Mouse (Mus musculus): ENCODE data around the gene Lman1l. TPM values are rescaled to one million over a fixed set of nuclear protein-coding genes. Genes with fewer than 3 reads are reported as not detected.

The Lman1l gene
- total RNA-seq, 2 experiments from 2014 or later: not detected

DNA sequence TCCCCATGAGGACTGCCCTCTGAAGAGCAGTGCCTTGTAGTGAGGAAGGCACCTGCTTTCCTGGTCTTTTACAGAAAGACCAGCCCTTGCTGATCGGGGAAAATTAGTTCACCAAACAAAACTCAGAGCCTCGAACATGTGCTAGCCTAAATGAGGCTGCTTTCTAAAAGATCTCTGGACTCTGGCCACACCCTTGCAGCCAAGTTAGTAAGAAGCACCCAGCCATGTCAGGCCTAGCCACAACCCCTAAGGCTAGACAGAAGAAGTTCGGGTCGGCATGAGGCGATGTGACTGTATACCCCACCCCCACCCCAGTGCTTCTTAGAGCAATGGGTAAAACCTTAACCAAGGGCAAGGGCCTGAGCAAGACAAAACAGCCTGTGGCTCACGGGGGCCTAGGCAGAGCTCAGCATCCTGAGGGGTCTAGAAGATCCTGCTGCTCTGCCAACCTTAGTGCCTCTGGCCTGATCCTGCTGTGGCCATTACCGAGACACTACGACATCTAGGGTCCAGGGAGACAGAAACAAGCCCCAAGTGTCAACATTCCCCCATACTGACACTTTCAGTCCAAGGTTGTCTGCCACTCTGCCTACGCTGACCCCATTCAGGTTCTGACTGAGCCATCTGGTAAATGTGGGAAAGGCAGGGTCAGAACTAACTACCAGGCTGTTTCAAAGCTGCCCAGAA is 22.7 kb upstream of the Lman1l start:
- no peak for TF ChIP-seq CTCF (conservative IDR thresholded peaks at IDR 0.05)
- DNase-seq (ENCODE audit: low spot score in 2 of 2): no peak
- Histone ChIP-seq H3K27ac (peak overlapping the region; percentile 32; the same call in 1 of the 2 replicates), H3K4me3 (peak overlapping the region; percentile 80; the same call in 1 of the 2 replicates)

- 0 out of 2 replicates have a peak overlapping the region, but pooled peaks have one; percentile 49 for H3K27ac ChIP-seq
- no peak overlapping the region for H3K4me3 ChIP-seq
- TF ChIP-seq CTCF (conservative IDR thresholded peaks at IDR 0.05): no peak
- DNase-seq (ENCODE audit: low spot score in 2 of 2): no peak
These were observed 21.4 kb upstream of the Lman1l start for GRCm38 (mm10) chr9:57641775-57642550.

DNA sequence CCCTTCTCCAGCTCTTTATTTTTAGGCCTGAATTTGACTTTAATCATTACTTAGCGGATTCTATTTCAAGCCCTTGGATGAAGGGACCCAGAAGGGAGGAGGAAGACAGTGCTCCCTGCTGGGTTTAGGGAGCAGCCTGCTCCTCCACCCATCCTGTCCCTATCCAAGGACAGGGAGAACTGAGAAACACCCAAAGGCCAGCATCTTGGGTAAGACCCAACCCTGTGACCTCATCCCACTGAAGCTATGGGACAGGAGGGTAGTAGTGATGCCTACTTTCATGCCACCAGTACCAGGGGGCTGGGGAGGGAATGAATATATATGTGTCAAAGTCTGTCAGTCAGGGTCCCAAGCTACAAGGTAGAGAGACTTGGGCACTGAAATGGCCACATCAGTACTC is 20.4 kb upstream of the Lman1l start:
- Histone ChIP-seq H3K27ac (peak overlapping the region; percentile 49), H3K4me3 (no peak overlapping the region)
- DNase-seq (ENCODE audit: low spot score in 2 of 2): no peak
- no peak for TF ChIP-seq CTCF (conservative IDR thresholded peaks at IDR 0.05)

DNA sequence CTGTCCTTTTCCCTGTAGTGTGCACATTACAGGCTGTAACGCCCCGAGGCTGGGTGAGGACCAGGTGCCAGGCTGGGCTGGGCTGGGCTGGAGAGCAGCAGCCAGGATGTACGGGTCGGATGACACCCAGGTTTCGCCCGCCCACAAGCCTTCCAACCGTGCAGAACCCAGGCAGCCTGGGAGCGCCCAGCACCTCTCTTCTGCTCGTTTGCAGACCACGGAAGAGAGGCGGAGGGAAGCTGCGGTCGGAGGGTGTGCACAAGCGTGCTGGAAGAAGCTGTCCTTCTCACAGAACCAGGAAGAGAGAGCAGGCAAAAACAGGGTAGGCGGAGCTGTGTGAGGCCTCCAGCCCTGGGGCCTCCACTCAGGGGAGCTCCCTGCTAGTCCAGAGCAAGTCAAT is 19.8 kb upstream of the Lman1l start:
- Histone ChIP-seq H3K27ac (peak overlapping the region; percentile 49; the same call in 1 of the 2 replicates), H3K4me3 (no peak overlapping the region; the same call in 1 of the 2 replicates)
- DNase-seq (ENCODE audit: low spot score in 2 of 2): no peak
- TF ChIP-seq CTCF (conservative IDR thresholded peaks at IDR 0.05): no peak

- no peak for TF ChIP-seq CTCF (conservative IDR thresholded peaks at IDR 0.05)
- no peak for DNase-seq (ENCODE audit: low spot score in 2 of 2)
- H3K27ac ChIP-seq: peak overlapping the region; percentile 49; the same call in 1 of the 2 replicates
- H3K4me3 ChIP-seq: no peak overlapping the region
These were observed 19.2 kb upstream of the Lman1l start for GRCm38 (mm10) chr9:57639661-57640328.

- TF ChIP-seq CTCF (conservative IDR thresholded peaks at IDR 0.05): no peak
- no peak for DNase-seq (ENCODE audit: low spot score in 2 of 2)
- no peak overlapping the region for H3K4me3 ChIP-seq
- peak overlapping the region; percentile 75 for H3K27ac ChIP-seq
These were observed 18.3 kb upstream of the Lman1l start for GRCm38 (mm10) chr9:57638651-57639459.

- no peak for DNase-seq (ENCODE audit: low spot score in 2 of 2)
- Histone ChIP-seq H3K4me3 (no peak overlapping the region), H3K27ac (peak overlapping the region; percentile 75)
- no peak for TF ChIP-seq CTCF (conservative IDR thresholded peaks at IDR 0.05)
These were observed 17.3 kb upstream of the Lman1l start for GRCm38 (mm10) chr9:57637741-57638322.

DNA sequence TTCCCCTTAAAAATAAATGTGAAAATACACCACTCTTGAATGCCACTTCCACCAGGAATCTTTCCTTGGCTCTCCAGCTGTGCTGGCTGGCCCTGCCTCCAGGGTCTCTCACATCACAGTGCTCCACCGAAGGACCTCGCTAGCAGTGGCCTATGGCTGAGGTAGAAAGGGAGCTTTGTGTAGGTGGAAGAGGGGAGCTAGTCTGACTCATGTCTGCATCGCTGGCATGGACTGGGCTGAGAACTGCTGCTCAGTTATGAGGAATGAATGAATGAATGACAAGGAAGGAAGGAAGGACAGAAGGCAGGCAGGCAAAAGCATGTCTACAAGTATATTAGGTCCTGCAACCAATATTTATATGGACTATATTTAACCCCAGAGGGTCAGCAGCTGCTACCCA is 16.7 kb upstream of the Lman1l start:
- Histone ChIP-seq H3K27ac (peak overlapping the region; percentile 75), H3K4me3 (no peak overlapping the region)
- no peak for DNase-seq (ENCODE audit: low spot score in 2 of 2)
- TF ChIP-seq CTCF (conservative IDR thresholded peaks at IDR 0.05): no peak

DNA sequence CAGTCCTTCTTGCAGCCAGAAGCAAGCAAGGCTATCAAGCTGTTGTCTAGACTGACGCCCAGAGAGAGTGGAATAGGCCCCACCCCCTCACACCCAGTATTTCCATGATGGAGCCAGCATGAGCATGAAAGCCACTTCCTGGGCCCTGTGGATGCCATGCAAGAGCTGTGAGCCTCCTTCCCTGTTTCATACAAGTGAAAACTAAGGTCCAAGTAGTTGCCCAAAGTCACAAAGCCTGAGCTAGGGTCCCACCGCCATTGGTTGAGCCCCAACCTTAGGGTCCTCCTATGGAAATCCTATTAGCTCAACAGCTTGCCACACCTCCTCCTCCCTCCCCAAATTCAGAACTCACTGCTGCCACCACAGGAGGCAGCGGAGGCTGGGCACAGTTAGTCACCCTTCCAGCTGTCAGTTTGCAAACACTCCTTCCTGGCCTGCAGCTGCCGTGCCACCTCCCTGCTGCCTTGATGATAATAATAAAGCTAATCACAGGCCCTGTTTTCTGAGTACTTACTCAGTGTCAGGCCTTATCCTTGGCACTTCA is 13.0 kb upstream of the Lman1l start:
- DNase-seq (ENCODE audit: low spot score in 2 of 2): peak; percentile 55 to 60
- Histone ChIP-seq H3K27ac (peak overlapping the region; percentile 28; the same call in 1 of the 2 replicates), H3K4me3 (no peak overlapping the region)
- TF ChIP-seq CTCF (conservative IDR thresholded peaks at IDR 0.05): peak; percentile 57

DNA sequence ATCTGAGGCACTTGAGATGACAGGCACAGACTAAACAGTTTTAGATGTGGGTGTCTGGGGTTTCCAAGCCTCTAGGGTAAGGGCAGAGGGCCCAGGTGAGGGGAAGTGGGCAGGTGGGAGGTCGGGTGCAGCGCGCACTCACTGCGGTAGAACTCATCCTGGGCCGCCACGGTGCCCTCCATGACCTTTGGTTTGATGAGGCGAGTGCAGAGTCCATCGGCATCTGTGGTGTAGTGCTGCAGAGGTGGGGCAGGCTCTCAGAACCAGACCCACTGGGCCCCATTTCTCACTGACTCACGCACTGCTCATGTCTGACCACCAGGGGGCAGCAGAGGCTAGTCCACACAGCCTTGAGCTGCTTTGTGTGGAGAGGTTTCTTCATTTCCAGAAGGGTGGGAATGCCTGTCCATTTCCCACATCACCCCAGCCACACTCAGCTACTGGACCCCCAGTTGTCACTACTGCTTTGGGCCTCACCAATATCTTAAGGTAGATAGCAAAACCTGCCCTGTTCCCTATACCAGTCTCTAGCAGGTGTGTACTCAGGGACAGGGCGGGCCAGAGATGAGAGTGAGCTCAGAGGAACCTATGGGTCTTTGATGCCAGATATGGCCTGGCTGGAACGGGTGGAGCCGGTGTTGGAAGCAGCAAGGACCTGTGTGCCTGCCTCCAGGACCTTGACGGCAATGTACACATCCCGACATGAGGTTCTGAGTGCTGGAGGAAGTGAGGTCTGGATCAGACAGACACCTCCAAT is 8.7 kb upstream of the Lman1l start:
- Histone ChIP-seq H3K4me3 (no peak overlapping the region), H3K27ac (no peak overlapping the region)
- peak; percentile 98 for TF ChIP-seq CTCF (conservative IDR thresholded peaks at IDR 0.05)
- DNase-seq (ENCODE audit: low spot score in 2 of 2): peak; percentile 76 to 89

- Histone ChIP-seq H3K27ac (no peak overlapping the region), H3K4me3 (no peak overlapping the region)
- no peak for DNase-seq (ENCODE audit: low spot score in 2 of 2)
- TF ChIP-seq CTCF (conservative IDR thresholded peaks at IDR 0.05): no peak
These were observed 8.1 kb upstream of the Lman1l start for GRCm38 (mm10) chr9:57628717-57629116.
